Mouse (Mus musculus) olfactory bulb, adult 2 months (tissue): ENCODE results near the gene Acin1. TPM values are rescaled to one million over a fixed set of nuclear protein-coding genes. Genes with fewer than 3 reads are reported as not detected.

Experiments
- H3K27ac ChIP-seq: fragments of 200-500 bp; 2 replicates; pipeline ENCODE4 v1.5.1; 2012; ENCODE audit warnings: low read depth, low read length; ENCODE audit not compliant: insufficient read depth
- H3K4me1 ChIP-seq: fragments of 200-500 bp; 2 replicates; pipeline ENCODE4 v1.6.1; 2012; ENCODE audit warnings: low read length; ENCODE audit not compliant: control insufficient read depth, insufficient read depth
- H3K4me3 ChIP-seq: fragments of 200-500 bp; 2 replicates; pipeline ENCODE4 v1.5.1; 2012; ENCODE audit warnings: mild to moderate bottlenecking, low read depth, low read length, moderate library complexity; ENCODE audit not compliant: insufficient read depth
- CTCF ChIP-seq: fragments of 200-500 bp; IDR thresholded peaks from 2 replicates; pipeline ENCODE4 v1.5.1; 2012; ENCODE audit warnings: low read depth, mild to moderate bottlenecking, low read length, moderate library complexity; ENCODE audit not compliant: insufficient read depth
- POLR2A ChIP-seq: fragments of 200-500 bp; IDR thresholded peaks from 2 replicates; pipeline ENCODE4 v1.6.1; 2012; ENCODE audit warnings: mild to moderate bottlenecking, low read depth, low read length, moderate library complexity; ENCODE audit not compliant: insufficient read depth
- WGBS: fragments of 180-500 bp; shearing (Covaris S2); methylation state at CpG from one replicate; pipeline ENCODE4 v1.1.7; 2018; 5-methylcytosine and 5-hydroxymethylcytosine counted together
- polyA plus RNA-seq: library from polyadenylated mRNA; stranded (reverse); fragments of >200 nt; gene quantifications from 2 replicates; pipeline ENCODE4 v1.2.4, GENCODE M21; 2012; ENCODE audit warnings: low replicate concordance; ENCODE audit not compliant: missing spikeins, insufficient read depth, insufficient read length

The Acin1 gene
- polyA plus RNA-seq, 1 experiment = 835 TPM

GRCm38 (mm10) chr14:54705844-54706243, 19.1 kb upstream of the Acin1 start:
- no peak overlapping the region for H3K4me3 ChIP-seq
- H3K4me1 ChIP-seq = no peaks in the 10 kb centered on the region
- TF ChIP-seq POLR2A = no peak
- no peak for TF ChIP-seq CTCF
- WGBS = 70% methylated on average over 5 of the region's 5 CpGs
- H3K27ac ChIP-seq = no peak overlapping the region

- no peak overlapping the region for H3K4me3 ChIP-seq
- no peaks in the 10 kb centered on the region for H3K4me1 ChIP-seq
- 66% methylated on average over 10 of the region's 10 CpGs for WGBS
- no peak overlapping the region for H3K27ac ChIP-seq
- TF ChIP-seq CTCF = no peak
- TF ChIP-seq POLR2A = no peak
Measured at GRCm38 (mm10) chr14:54703207-54703606, 16.5 kb upstream of the Acin1 start.

GRCm38 (mm10) chr14:54701298-54701697, 14.6 kb upstream of the Acin1 start:
- no peaks in the 10 kb centered on the region for H3K4me1 ChIP-seq
- no peak overlapping the region for H3K27ac ChIP-seq
- WGBS = 16% methylated on average over 6 of the region's 6 CpGs
- TF ChIP-seq CTCF (peak; percentile 79), POLR2A (no peak)
- no peak overlapping the region for H3K4me3 ChIP-seq

- TF ChIP-seq CTCF (no peak), POLR2A (no peak)
- Histone ChIP-seq H3K27ac (no peak overlapping the region), H3K4me1 (no peaks in the 10 kb centered on the region), H3K4me3 (no peak overlapping the region)
- 63% methylated on average over 3 of the region's 3 CpGs for WGBS
Measured at GRCm38 (mm10) chr14:54699586-54699985, 12.9 kb upstream of the Acin1 start.

- no peak within 1 kb of the TSS for H3K4me3 ChIP-seq
- 79% methylated on average over 4 of the region's 4 CpGs for WGBS
- no peak within 1 kb of the TSS for H3K27ac ChIP-seq
- no peaks in the 10 kb centered on the region for H3K4me1 ChIP-seq
- no peak for TF ChIP-seq POLR2A
- TF ChIP-seq CTCF = no peak
Measured at GRCm38 (mm10) chr14:54698733-54699132, 12.0 kb upstream of the Acin1 start, which contains the start of gene Gm29776. Gene Gm29776, minus strand, starts transcription at chr14:54698833.

GRCm38 (mm10) chr14:54696752-54697151, 10.0 kb upstream of the Acin1 start:
- TF ChIP-seq POLR2A (no peak), CTCF (no peak)
- H3K4me3 ChIP-seq = no peak overlapping the region
- H3K4me1 ChIP-seq = no peaks in the 10 kb centered on the region
- no peak overlapping the region for H3K27ac ChIP-seq
- WGBS = 91% methylated on average over 4 of the region's 4 CpGs

- no peaks in the 10 kb centered on the region for H3K4me1 ChIP-seq
- H3K4me3 ChIP-seq = no peak overlapping the region
- no peak overlapping the region for H3K27ac ChIP-seq
- 82% methylated on average over 6 of the region's 6 CpGs for WGBS
- TF ChIP-seq POLR2A = no peak
- TF ChIP-seq CTCF = no peak
Measured at GRCm38 (mm10) chr14:54695042-54695441, 8.3 kb upstream of the Acin1 start.

GRCm38 (mm10) chr14:54687251-54687650, 520 bp upstream of the Acin1 start:
- TF ChIP-seq CTCF (no peak), POLR2A (no peak)
- Histone ChIP-seq H3K27ac (0 out of 2 replicates have a peak overlapping the region, but pooled peaks have one; percentile 42), H3K4me3 (peak overlapping the region; percentile 58), H3K4me1 (0 out of 2 replicates have a peak, but pooled peaks cover 2% of the 10 kb centered on the region)
- WGBS = 1% methylated on average over 8 of the region's 8 CpGs

GRCm38 (mm10) chr14:54686063-54686521, 639 bp downstream of the Acin1 start, which contains the start of gene 1700123O20Rik:
Gene 1700123O20Rik, plus strand, starts transcription at chr14:54686216.
- WGBS = under 1% methylated on average over 41 of the region's 41 CpGs
- TF ChIP-seq CTCF = peak; percentile 28; the same call in 1 of the 2 replicates
- no peak for TF ChIP-seq POLR2A
- Histone ChIP-seq H3K27ac (peak within 1 kb of the TSS; percentile 96), H3K4me3 (peak within 1 kb of the TSS; percentile 83), H3K4me1 (0 out of 2 replicates have a peak, but pooled peaks cover 2% of the 10 kb centered on the region)

- Histone ChIP-seq H3K4me3 (peak overlapping the region; percentile 83), H3K27ac (peak overlapping the region; percentile 10; the same call in 1 of the 2 replicates), H3K4me1 (0 out of 2 replicates have a peak, but pooled peaks cover 2% of the 10 kb centered on the region)
- no peak for TF ChIP-seq POLR2A
- no peak for TF ChIP-seq CTCF
- WGBS = 2% methylated on average over 8 of the region's 8 CpGs
Measured at GRCm38 (mm10) chr14:54685471-54685870, 1.3 kb downstream of the Acin1 start.

GRCm38 (mm10) chr14:54682396-54682795, 4.3 kb downstream of the Acin1 start:
- 84% methylated on average over 3 of the region's 3 CpGs for WGBS
- TF ChIP-seq CTCF = no peak
- no peak for TF ChIP-seq POLR2A
- Histone ChIP-seq H3K4me1 (no peaks in the 10 kb centered on the region), H3K27ac (no peak overlapping the region), H3K4me3 (no peak overlapping the region)
